Mouse (Mus musculus): ENCODE results near the gene Cnpy3. TPM values are rescaled to one million over a fixed set of nuclear protein-coding genes. Genes with fewer than 3 reads are reported as not detected.

The Cnpy3 gene
- polyA plus RNA-seq, 1 experiment from 2014 or later = 88.6 TPM

- H3K36me3 ChIP-seq (ENCODE audit: inconsistent target) = peaks cover 21% of the 10 kb centered on the region
- H3K27ac ChIP-seq = no peak overlapping the region
- WGBS (ENCODE audit: missing documents) = 95% methylated on average over 9 of the region's 11 CpGs
- H3K79me2 ChIP-seq (ENCODE audit: inconsistent target) = peaks cover 21% of the 10 kb centered on the region
- H3K4me3 ChIP-seq (ENCODE audit: inconsistent target) = no peak overlapping the region
These were observed 37.1 kb downstream of the Cnpy3 start for GRCm38 (mm10) chr17:46714756-46715481.

GRCm38 (mm10) chr17:46713849-46714248, 38.2 kb downstream of the Cnpy3 start:
- Histone ChIP-seq H3K79me2 (ENCODE audit: inconsistent target) (peaks cover 21% of the 10 kb centered on the region), H3K36me3 (ENCODE audit: inconsistent target) (peaks cover 21% of the 10 kb centered on the region), H3K27ac (no peak overlapping the region), H3K4me3 (ENCODE audit: inconsistent target) (no peak overlapping the region)
- WGBS (ENCODE audit: missing documents) = 92% methylated on average over 9 of the region's 9 CpGs

GRCm38 (mm10) chr17:46712442-46712841, 39.6 kb downstream of the Cnpy3 start:
- H3K4me3 ChIP-seq (ENCODE audit: inconsistent target) = peak overlapping the region; percentile 61
- 13% methylated on average over 7 of the region's 7 CpGs for WGBS (ENCODE audit: missing documents)
- H3K27ac ChIP-seq = peak overlapping the region; percentile 8; the same call in 1 of the 2 replicates
- H3K36me3 ChIP-seq (ENCODE audit: inconsistent target) = peaks cover 21% of the 10 kb centered on the region
- H3K79me2 ChIP-seq (ENCODE audit: inconsistent target) = peaks cover 21% of the 10 kb centered on the region

- Histone ChIP-seq H3K79me2 (ENCODE audit: inconsistent target) (peaks cover 21% of the 10 kb centered on the region), H3K27ac (peak overlapping the region; percentile 8; the same call in 1 of the 2 replicates), H3K4me3 (ENCODE audit: inconsistent target) (peak overlapping the region; percentile 61), H3K36me3 (ENCODE audit: inconsistent target) (peaks cover 21% of the 10 kb centered on the region)
- WGBS (ENCODE audit: missing documents) = 1% methylated on average over 72 of the region's 76 CpGs
These were observed 40.3 kb downstream of the Cnpy3 start for GRCm38 (mm10) chr17:46711612-46712271.

- Histone ChIP-seq H3K27ac (peak within 1 kb of the TSS; percentile 10; the same call in 1 of the 2 replicates), H3K4me3 (ENCODE audit: inconsistent target) (peak within 1 kb of the TSS; percentile 61), H3K79me2 (ENCODE audit: inconsistent target) (peaks cover 21% of the 10 kb centered on the region), H3K36me3 (ENCODE audit: inconsistent target) (peaks cover 21% of the 10 kb centered on the region)
- WGBS (ENCODE audit: missing documents) = 7% methylated on average over 36 of the region's 36 CpGs
These were observed 40.9 kb downstream of the Cnpy3 start, which contains the start of gene Pex6 for GRCm38 (mm10) chr17:46710959-46711597. TSS of gene Pex6 (plus strand) at chr17:46711463.

- peaks cover 28% of the 10 kb centered on the region for H3K79me2 ChIP-seq (ENCODE audit: inconsistent target)
- no peaks in the 10 kb centered on the region for H3K36me3 ChIP-seq (ENCODE audit: inconsistent target)
- H3K4me3 ChIP-seq (ENCODE audit: inconsistent target) = no peak overlapping the region
- H3K27ac ChIP-seq = no peak overlapping the region
- WGBS (ENCODE audit: missing documents) = 98% methylated on average over 14 of the region's 14 CpGs
These were observed 45.5 kb downstream of the Cnpy3 start for GRCm38 (mm10) chr17:46706375-46707089.

- Histone ChIP-seq H3K36me3 (ENCODE audit: inconsistent target) (no peaks in the 10 kb centered on the region), H3K4me3 (ENCODE audit: inconsistent target) (peak within 1 kb of the TSS; percentile 53), H3K27ac (peak within 1 kb of the TSS; percentile 4; the same call in 1 of the 2 replicates), H3K79me2 (ENCODE audit: inconsistent target) (peaks cover 40% of the 10 kb centered on the region)
- 3% methylated on average over 48 of the region's 48 CpGs for WGBS (ENCODE audit: missing documents)
These were observed 46.9 kb downstream of the Cnpy3 start, which contains the start of gene Ppp2r5d for GRCm38 (mm10) chr17:46704887-46705835. TSS of gene Ppp2r5d (minus strand) at chr17:46705111.

- 7% methylated on average over 40 of the region's 41 CpGs for WGBS (ENCODE audit: missing documents)
- H3K4me3 ChIP-seq (ENCODE audit: inconsistent target) = peak overlapping the region; percentile 53
- H3K27ac ChIP-seq = no peak overlapping the region
- H3K36me3 ChIP-seq (ENCODE audit: inconsistent target) = no peaks in the 10 kb centered on the region
- H3K79me2 ChIP-seq (ENCODE audit: inconsistent target) = peaks cover 40% of the 10 kb centered on the region
These were observed 47.8 kb downstream of the Cnpy3 start for GRCm38 (mm10) chr17:46703971-46704886.

- Histone ChIP-seq H3K27ac (no peak overlapping the region), H3K36me3 (ENCODE audit: inconsistent target) (no peaks in the 10 kb centered on the region), H3K79me2 (ENCODE audit: inconsistent target) (peaks cover 43% of the 10 kb centered on the region), H3K4me3 (ENCODE audit: inconsistent target) (no peak overlapping the region)
- whole genome bisulfite sequencing (ENCODE audit: missing documents) = 97% methylated on average over 5 of the region's 5 CpGs
These were observed 49.5 kb downstream of the Cnpy3 start for GRCm38 (mm10) chr17:46702506-46702905.

- H3K36me3 ChIP-seq (ENCODE audit: inconsistent target) = no peaks in the 10 kb centered on the region
- peaks cover 45% of the 10 kb centered on the region for H3K79me2 ChIP-seq (ENCODE audit: inconsistent target)
- no peak overlapping the region for H3K27ac ChIP-seq
- H3K4me3 ChIP-seq (ENCODE audit: inconsistent target) = no peak overlapping the region
- WGBS (ENCODE audit: missing documents) = 97% methylated on average over 12 of the region's 12 CpGs
These were observed 49.9 kb downstream of the Cnpy3 start for GRCm38 (mm10) chr17:46702100-46702499.

GRCm38 (mm10) chr17:46701489-46701888, 50.5 kb downstream of the Cnpy3 start:
- H3K4me3 ChIP-seq (ENCODE audit: inconsistent target) = no peak overlapping the region
- peaks cover 49% of the 10 kb centered on the region for H3K79me2 ChIP-seq (ENCODE audit: inconsistent target)
- 89% methylated on average over 12 of the region's 12 CpGs for WGBS (ENCODE audit: missing documents)
- H3K36me3 ChIP-seq (ENCODE audit: inconsistent target) = no peaks in the 10 kb centered on the region
- H3K27ac ChIP-seq = no peak overlapping the region

GRCm38 (mm10) chr17:46699912-46700311, 52.1 kb downstream of the Cnpy3 start:
- Histone ChIP-seq H3K27ac (no peak overlapping the region), H3K79me2 (ENCODE audit: inconsistent target) (peaks cover 52% of the 10 kb centered on the region), H3K36me3 (ENCODE audit: inconsistent target) (no peaks in the 10 kb centered on the region), H3K4me3 (ENCODE audit: inconsistent target) (no peak overlapping the region)
- 97% methylated on average over 3 of the region's 3 CpGs for WGBS (ENCODE audit: missing documents)
